Mouse (Mus musculus) limb, embryonic 12.5 days (tissue): ENCODE data around the gene Gm21992. TPM values are rescaled to one million over a fixed set of nuclear protein-coding genes. Genes with fewer than 3 reads are reported as not detected.
A peak's percentile ranks its signal among the peaks of the same experiment; 100 is the strongest.

Experiments used
- ATAC-seq: fragments of 200-750 bp; cut with Nextera tagmentation; 2 replicates; pipeline ENCODE4 v1.8.0; 2017; ENCODE audit warnings: low read depth, moderate TSS enrichment; ENCODE audit not compliant: insufficient number of reproducible peaks, insufficient read depth, low FRiP score, low TSS enrichment
- H3K27ac ChIP-seq: fragments of 300-500 bp; sonication (generic); 2 replicates; pipeline ENCODE4 v1.5.1; 2016; ENCODE audit warnings: mild to moderate bottlenecking, moderate library complexity
- H3K27me3 ChIP-seq: fragments of 300-500 bp; sonication (generic); 2 replicates; pipeline ENCODE4 v1.6.1; 2016; ENCODE audit warnings: mild to moderate bottlenecking, moderate library complexity
- H3K36me3 ChIP-seq: fragments of 300-500 bp; sonication (generic); 2 replicates; pipeline ENCODE4 v1.6.1; 2016; ENCODE audit warnings: mild to moderate bottlenecking, moderate library complexity
- H3K4me1 ChIP-seq: fragments of 300-500 bp; sonication (generic); replicated peaks from 2 replicates; pipeline ENCODE4 v1.6.1; 2016
- H3K4me2 ChIP-seq: fragments of 300-500 bp; sonication (generic); 2 replicates; pipeline ENCODE4 v1.6.1; 2016; ENCODE audit warnings: mild to moderate bottlenecking, moderate library complexity
- H3K4me3 ChIP-seq: fragments of 300-500 bp; sonication (generic); replicated peaks from 2 replicates; pipeline ENCODE4 v1.5.1; 2016; ENCODE audit warnings: mild to moderate bottlenecking
- H3K9ac ChIP-seq: fragments of 300-500 bp; sonication (generic); replicated peaks from 2 replicates; pipeline ENCODE4 v1.6.1; 2016; ENCODE audit warnings: mild to moderate bottlenecking, moderate library complexity
- H3K9me3 ChIP-seq: fragments of 300-500 bp; sonication (generic); 2 replicates; pipeline ENCODE4 v1.6.1; 2016; ENCODE audit warnings: mild to moderate bottlenecking, moderate library complexity
- WGBS: fragments of 180-500 bp; shearing (Covaris S2); methylation state at CpG from one replicate; pipeline ENCODE4 v1.1.7; 2016; 5-methylcytosine and 5-hydroxymethylcytosine counted together
- polyA plus RNA-seq: library from polyadenylated mRNA; unstranded; fragments of >200 nt; fragmentation: Nextera tagmentation; extraction: Ambion mirVana; gene quantifications from 2 replicates; pipeline ENCODE4 v1.2.1, GENCODE M21; 2016

Gene Gm21992
- polyA plus RNA-seq, 1 experiment from 2014 or later: 57.2 TPM

GRCm38 (mm10) chr19:4712156-4712780, 99.1 kb downstream of the Gm21992 start:
- H3K27me3 ChIP-seq: peaks cover 52% of the 10 kb centered on the region
- H3K36me3 ChIP-seq: no peaks in the 10 kb centered on the region
- WGBS: under 1% methylated on average over 55 of the region's 60 CpGs
- peaks cover 10% of the 10 kb centered on the region; the same call in 1 of the 2 replicates for H3K4me1 ChIP-seq
- H3K9ac ChIP-seq: peak overlapping the region; percentile 75
- peak; percentile 26; the same call in 1 of the 2 replicates for ATAC-seq
- peak overlapping the region; percentile 66 for H3K4me3 ChIP-seq
- no peak overlapping the region for H3K27ac ChIP-seq
- peak overlapping the region; percentile 100 for H3K4me2 ChIP-seq
- H3K9me3 ChIP-seq: no peaks in the 10 kb centered on the region

DNA sequence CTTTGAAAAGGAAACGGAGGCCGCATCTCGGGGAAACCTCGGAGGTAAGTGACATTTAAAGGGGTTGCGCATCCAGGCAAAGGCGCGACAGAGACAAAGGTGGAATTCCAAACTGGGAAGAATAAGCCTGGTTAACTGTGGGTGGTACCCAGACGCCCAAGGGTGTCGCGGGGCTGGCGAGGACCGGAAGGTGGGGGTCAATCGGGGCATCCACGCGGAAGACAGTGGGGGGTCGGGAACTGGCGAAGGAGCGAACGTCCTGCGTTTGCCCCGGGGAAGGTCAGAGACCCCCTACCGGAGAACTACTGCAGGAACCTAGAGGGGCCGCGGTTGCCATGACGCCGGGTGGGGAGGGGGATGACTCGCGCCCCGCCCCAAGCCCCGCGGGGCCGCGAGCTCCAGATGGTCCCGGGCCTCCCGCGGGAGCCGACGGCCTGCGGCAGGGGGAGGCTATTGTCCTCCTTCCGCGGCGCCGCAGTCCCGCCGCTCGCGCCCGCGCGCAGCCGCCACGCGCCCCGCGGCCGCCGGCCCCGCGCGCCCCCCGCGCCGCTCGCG, 99.7 kb downstream of the Gm21992 start:
- Histone ChIP-seq H3K27me3 (peaks cover 52% of the 10 kb centered on the region), H3K27ac (no peak overlapping the region), H3K4me1 (peaks cover 10% of the 10 kb centered on the region; the same call in 1 of the 2 replicates), H3K36me3 (no peaks in the 10 kb centered on the region), H3K4me2 (peak overlapping the region; percentile 100), H3K9ac (peak overlapping the region; percentile 75), H3K4me3 (peak overlapping the region; percentile 66), H3K9me3 (no peaks in the 10 kb centered on the region)
- ATAC-seq: no peak
- WGBS: under 1% methylated on average over 48 of the region's 65 CpGs

- peak within 1 kb of the TSS; percentile 100 for H3K4me2 ChIP-seq
- H3K9ac ChIP-seq: peak within 1 kb of the TSS; percentile 75
- H3K27ac ChIP-seq: no peak within 1 kb of the TSS
- no peaks in the 10 kb centered on the region for H3K36me3 ChIP-seq
- ATAC-seq: no peak
- no peaks in the 10 kb centered on the region for H3K9me3 ChIP-seq
- peaks cover 10% of the 10 kb centered on the region; the same call in 1 of the 2 replicates for H3K4me1 ChIP-seq
- H3K27me3 ChIP-seq: peaks cover 52% of the 10 kb centered on the region
- WGBS: 6% methylated on average over 13 of the region's 13 CpGs
- H3K4me3 ChIP-seq: peak within 1 kb of the TSS; percentile 66
These were observed 100.3 kb downstream of the Gm21992 start, which contains the start of gene Sptbn2 for GRCm38 (mm10) chr19:4711098-4711600. Sptbn2 (plus strand) TSS chr19:4711167.

- H3K9me3 ChIP-seq: no peaks in the 10 kb centered on the region
- peaks cover 6% of the 10 kb centered on the region; the same call in 1 of the 2 replicates for H3K4me1 ChIP-seq
- no peak overlapping the region for H3K9ac ChIP-seq
- H3K4me3 ChIP-seq: no peak overlapping the region
- no peaks in the 10 kb centered on the region for H3K36me3 ChIP-seq
- no peak for ATAC-seq
- peaks cover 39% of the 10 kb centered on the region for H3K27me3 ChIP-seq
- no peak overlapping the region for H3K27ac ChIP-seq
- H3K4me2 ChIP-seq: no peak overlapping the region
- WGBS: 89% methylated on average over 10 of the region's 10 CpGs
These were observed 102.6 kb downstream of the Gm21992 start for GRCm38 (mm10) chr19:4708765-4709164.

GRCm38 (mm10) chr19:4701221-4701620, 110.2 kb downstream of the Gm21992 start:
- WGBS: 63% methylated on average over 7 of the region's 7 CpGs
- H3K36me3 ChIP-seq: no peaks in the 10 kb centered on the region
- ATAC-seq: no peak
- 0 out of 2 replicates have a peak, but pooled peaks cover 4% of the 10 kb centered on the region for H3K9me3 ChIP-seq
- H3K4me1 ChIP-seq: peaks cover 3% of the 10 kb centered on the region; the same call in 1 of the 2 replicates
- no peak overlapping the region for H3K4me3 ChIP-seq
- no peak overlapping the region for H3K9ac ChIP-seq
- no peak overlapping the region for H3K27ac ChIP-seq
- no peak overlapping the region for H3K4me2 ChIP-seq
- peaks cover 59% of the 10 kb centered on the region for H3K27me3 ChIP-seq

- Histone ChIP-seq H3K36me3 (no peaks in the 10 kb centered on the region), H3K9ac (no peak overlapping the region), H3K4me3 (no peak overlapping the region), H3K27me3 (peaks cover 59% of the 10 kb centered on the region), H3K4me1 (peaks cover 3% of the 10 kb centered on the region; the same call in 1 of the 2 replicates), H3K27ac (no peak overlapping the region), H3K9me3 (0 out of 2 replicates have a peak, but pooled peaks cover 4% of the 10 kb centered on the region), H3K4me2 (no peak overlapping the region)
- ATAC-seq: no peak
- WGBS: 61% methylated on average over 8 of the region's 8 CpGs
These were observed 110.8 kb downstream of the Gm21992 start for GRCm38 (mm10) chr19:4700656-4701055.

GRCm38 (mm10) chr19:4699821-4700220, 111.6 kb downstream of the Gm21992 start:
- Histone ChIP-seq H3K27me3 (peaks cover 59% of the 10 kb centered on the region), H3K27ac (no peak overlapping the region), H3K9ac (no peak overlapping the region), H3K4me1 (peaks cover 3% of the 10 kb centered on the region; the same call in 1 of the 2 replicates), H3K4me2 (no peak overlapping the region), H3K36me3 (no peaks in the 10 kb centered on the region), H3K9me3 (0 out of 2 replicates have a peak, but pooled peaks cover 4% of the 10 kb centered on the region), H3K4me3 (no peak overlapping the region)
- 22% methylated on average over 5 of the region's 5 CpGs for WGBS
- no peak for ATAC-seq

DNA sequence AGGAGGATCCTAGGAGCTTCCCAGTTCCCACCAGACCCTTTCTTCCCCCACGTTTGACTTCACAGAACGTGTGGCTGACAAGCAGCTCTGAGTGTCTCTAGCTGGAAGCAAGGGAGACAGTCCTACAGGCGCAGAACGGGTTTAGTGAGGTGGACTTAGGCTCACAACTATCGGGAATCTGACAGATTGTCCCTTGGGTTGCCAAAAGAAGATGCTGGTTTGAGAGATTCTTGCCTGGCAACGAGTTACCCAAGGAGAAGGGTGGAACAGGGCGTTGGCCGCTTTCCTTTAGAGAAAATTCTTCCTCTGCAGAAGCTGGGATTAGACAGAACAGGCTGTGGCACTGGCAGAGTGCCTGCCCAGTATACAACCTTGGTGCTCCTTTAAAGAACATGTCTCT, 112.6 kb downstream of the Gm21992 start:
- no peak for ATAC-seq
- no peak overlapping the region for H3K27ac ChIP-seq
- H3K9ac ChIP-seq: no peak overlapping the region
- H3K4me2 ChIP-seq: peak overlapping the region; percentile 84
- H3K4me1 ChIP-seq: peaks cover 3% of the 10 kb centered on the region; the same call in 1 of the 2 replicates
- 34% methylated on average over 8 of the region's 8 CpGs for WGBS
- H3K4me3 ChIP-seq: peak overlapping the region; percentile 59; the same call in 1 of the 2 replicates
- peaks cover 64% of the 10 kb centered on the region for H3K27me3 ChIP-seq
- H3K36me3 ChIP-seq: no peaks in the 10 kb centered on the region
- H3K9me3 ChIP-seq: 0 out of 2 replicates have a peak, but pooled peaks cover 4% of the 10 kb centered on the region

DNA sequence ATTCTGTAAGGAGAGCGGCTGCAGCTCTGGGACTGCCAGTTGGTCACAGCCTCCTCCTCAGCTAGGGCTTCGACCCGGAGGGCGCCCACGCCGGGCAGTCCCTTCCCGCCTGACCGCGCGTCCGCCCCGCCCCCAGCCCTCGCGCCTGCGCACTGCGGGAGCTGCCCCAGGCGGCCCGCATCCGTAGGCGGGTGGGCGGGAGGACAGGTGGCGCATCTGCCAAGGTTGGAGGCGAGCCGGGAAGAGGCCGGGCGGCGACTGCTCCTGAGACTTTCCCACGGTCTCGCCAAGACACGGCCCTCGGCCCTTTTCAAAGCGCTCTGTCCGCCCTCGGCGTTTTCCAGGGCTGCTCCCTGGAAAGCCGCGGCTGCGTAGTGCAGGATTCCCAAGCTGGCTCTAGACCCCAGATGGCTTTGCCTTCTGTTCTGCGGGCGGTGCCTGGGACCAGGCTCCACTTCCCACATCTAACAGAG, 113.2 kb downstream of the Gm21992 start, which contains the start of gene Gm960:
Gene Gm960 (minus strand): TSS at position 464 of the 473 bp plus-strand sequence.
- WGBS: under 1% methylated on average over 40 of the region's 40 CpGs
- H3K4me1 ChIP-seq: peaks cover 3% of the 10 kb centered on the region; the same call in 1 of the 2 replicates
- no peaks in the 10 kb centered on the region for H3K36me3 ChIP-seq
- H3K4me2 ChIP-seq: peak within 1 kb of the TSS; percentile 84
- ATAC-seq: peak; percentile 31; the same call in 1 of the 2 replicates
- H3K9me3 ChIP-seq: 0 out of 2 replicates have a peak, but pooled peaks cover 4% of the 10 kb centered on the region
- H3K4me3 ChIP-seq: peak within 1 kb of the TSS; percentile 59
- H3K9ac ChIP-seq: peak within 1 kb of the TSS; percentile 50; the same call in 1 of the 2 replicates
- H3K27ac ChIP-seq: no peak within 1 kb of the TSS
- H3K27me3 ChIP-seq: peaks cover 65% of the 10 kb centered on the region

DNA sequence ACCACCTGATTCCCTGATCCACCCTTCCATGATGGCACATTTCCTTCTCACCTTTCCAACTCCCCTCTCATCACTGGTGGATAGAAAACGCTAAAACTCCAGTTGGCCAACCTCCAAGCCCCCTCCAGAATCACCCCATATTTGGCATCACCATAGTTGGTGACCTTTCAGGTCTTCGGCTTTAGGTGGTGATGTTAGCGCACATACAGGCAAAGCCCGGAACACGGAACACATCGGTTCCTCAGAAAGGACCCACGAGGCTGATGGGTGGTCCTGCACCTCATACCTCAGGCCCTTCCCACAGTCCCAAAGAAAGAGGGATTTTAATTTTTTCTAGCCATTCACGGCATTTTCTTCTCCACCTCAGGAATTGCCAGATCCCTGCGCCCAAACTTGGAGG, 113.7 kb downstream of the Gm21992 start:
- Histone ChIP-seq H3K36me3 (no peaks in the 10 kb centered on the region), H3K27me3 (peaks cover 65% of the 10 kb centered on the region), H3K9ac (peak overlapping the region; percentile 50; the same call in 1 of the 2 replicates), H3K4me1 (peaks cover 3% of the 10 kb centered on the region; the same call in 1 of the 2 replicates), H3K4me3 (peak overlapping the region; percentile 59), H3K9me3 (0 out of 2 replicates have a peak, but pooled peaks cover 4% of the 10 kb centered on the region), H3K27ac (no peak overlapping the region), H3K4me2 (peak overlapping the region; percentile 84)
- 76% methylated on average over 9 of the region's 9 CpGs for WGBS
- ATAC-seq: no peak

- Histone ChIP-seq H3K27ac (no peak overlapping the region), H3K4me1 (peaks cover 3% of the 10 kb centered on the region; the same call in 1 of the 2 replicates), H3K4me2 (no peak overlapping the region), H3K4me3 (no peak overlapping the region), H3K9ac (no peak overlapping the region), H3K36me3 (no peaks in the 10 kb centered on the region), H3K27me3 (peaks cover 59% of the 10 kb centered on the region), H3K9me3 (0 out of 2 replicates have a peak, but pooled peaks cover 4% of the 10 kb centered on the region)
- ATAC-seq: no peak
- WGBS: 83% methylated on average over 3 of the region's 3 CpGs
These were observed 114.3 kb downstream of the Gm21992 start for GRCm38 (mm10) chr19:4697121-4697520.
